Mouse (Mus musculus) CH12F3 (cell line): ENCODE results near the gene Chst15.

Experiments
- in situ Hi-C: fragments of 300-500 bp; cut with MboI; formaldehyde crosslinking; loops from 2 replicates; pipeline ENCODE4 v1.14.3; 2020; ENCODE audit warnings: low sequenced_read_pairs

Gene Chst15

DNA sequence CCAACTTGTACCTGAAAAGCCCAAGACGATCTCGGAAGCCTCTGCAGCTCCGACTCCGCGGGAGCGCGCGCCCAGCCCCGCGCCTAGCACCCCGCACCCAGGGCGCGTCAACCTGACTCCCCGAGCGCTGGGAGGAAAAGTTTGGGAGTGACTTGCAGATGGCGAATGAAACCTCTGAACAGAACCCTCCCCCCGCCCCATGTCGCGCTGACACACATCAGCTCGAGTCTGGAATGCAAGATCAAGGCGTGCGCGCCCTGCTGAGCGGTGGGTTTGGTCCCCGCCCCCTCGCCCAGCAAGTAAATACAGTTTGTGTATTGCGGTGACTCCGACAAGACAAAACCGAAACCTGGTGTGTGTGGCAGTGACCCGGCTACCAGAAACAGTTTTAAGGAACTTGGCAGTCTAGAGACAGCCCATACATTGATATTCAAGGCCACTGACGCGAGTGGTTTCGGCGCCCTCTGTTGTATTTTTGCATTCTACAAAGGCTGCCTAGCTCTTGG, at the start of gene Chst15:
Gene Chst15, minus strand, starts transcription at position 193 of the 506 bp plus-strand sequence.
- in situ Hi-C loops: no loop called here

DNA sequence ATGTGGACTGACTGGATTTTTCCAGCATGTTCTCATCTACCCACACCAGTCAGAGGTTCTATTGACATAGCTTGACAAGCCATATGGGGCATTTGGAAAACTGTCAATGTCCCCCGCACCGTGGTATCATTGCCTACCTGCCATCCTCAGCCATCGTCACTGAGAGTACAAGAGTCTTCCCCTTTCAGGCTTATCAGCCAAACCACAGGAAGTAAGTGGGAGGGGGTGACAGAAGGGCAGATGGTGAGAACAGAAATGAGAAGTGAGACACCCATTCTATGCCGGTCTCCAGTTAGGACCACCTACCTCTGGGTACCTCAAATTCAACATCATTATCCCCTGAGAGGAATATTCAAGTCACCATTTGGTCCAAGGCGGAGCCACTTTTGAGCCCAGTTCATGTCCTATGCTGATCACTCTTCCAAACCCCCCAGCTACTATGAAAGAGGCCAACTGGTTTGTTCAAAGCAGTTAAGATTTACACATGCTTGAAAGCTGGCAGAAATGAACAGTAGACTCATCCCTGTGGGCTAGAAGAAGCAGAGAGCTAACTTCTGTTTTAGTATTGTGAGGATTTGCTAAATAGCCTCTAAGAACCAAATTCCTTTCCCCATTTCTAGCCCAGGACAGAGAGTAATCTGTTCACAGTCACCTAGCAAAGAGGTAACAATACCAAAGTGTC, 48.8 kb upstream of the Chst15 start:
- in situ Hi-C loops: no loop called here

DNA sequence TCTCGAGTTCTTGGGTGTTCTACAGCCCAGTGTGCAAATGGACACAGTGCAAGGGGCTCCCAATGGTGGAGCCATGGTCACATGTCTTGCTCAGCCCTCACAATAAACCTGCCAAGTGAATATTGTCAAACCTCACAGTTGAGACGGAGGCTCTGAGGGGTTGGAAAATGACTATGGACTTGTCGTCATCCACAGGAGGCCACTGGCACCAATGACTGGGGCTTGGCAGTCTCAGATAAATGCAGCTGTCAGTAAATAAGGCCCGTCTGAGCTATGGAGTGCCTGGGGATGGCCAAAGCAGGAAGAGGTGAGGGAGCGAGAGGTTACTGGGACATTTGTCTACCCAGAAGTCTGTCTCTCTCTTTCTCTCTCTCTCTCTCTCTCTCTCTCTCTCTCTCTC, 48.1 kb upstream of the Chst15 start:
- in situ Hi-C loops: no loop called here

DNA sequence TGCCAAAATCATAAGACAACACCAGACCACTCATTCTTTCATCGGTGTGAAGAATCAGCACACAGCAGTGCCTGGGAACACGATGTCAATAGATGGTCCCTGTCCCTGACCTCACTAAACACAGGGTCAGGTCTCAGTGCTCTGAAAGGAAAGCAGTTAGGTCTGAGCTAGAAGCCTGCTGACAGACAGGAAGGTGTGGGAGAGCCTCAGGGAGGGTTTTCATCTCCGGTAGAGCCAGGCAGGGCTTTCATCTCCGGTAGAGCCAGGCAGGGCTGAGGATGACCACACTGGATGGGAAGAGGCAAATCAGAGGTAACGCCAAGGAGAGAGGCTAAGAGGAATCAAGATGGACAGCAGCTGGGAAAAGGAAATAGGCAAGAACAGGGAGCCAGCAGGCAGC, 47.5 kb upstream of the Chst15 start:
- in situ Hi-C loops: no loop called here

DNA sequence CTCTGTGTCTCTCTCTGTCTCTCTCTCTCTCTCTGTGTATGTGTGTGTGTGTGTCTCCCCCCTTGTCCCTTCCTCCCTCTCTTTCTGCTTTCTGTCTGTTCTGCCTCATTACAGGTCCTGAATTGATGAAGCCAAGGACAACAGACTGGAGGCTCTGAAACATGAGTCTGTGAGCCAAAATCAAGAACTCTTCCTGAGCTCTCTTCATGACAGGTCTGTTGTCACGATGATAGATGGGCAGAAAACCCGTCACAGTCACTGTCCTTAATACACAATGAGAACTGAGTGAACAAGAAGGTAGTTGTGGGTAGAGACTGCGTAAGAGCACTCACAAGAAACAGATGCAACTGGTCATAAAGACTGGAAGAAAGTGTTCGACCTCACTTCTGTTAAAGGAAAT, 43.3 kb upstream of the Chst15 start:
- in situ Hi-C loops: no loop called here

DNA sequence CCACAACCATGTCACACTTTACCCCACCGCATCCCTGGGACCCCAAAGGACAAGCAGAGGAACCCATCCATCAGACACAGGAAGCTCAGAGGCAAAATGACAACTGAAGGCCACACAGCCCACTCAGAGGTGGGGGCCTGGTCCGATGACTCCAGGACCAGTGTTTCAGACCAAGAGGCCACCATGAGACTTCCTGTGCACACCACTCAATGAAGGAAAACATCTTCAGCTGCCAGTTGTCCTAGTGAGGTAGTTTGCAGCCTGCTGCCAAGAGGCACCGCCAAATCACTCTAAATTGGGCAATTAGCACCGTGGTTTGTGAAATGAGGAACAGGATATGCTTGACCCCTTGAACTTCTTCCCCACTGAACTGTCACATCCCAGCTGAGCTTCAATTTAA, 41.7 kb upstream of the Chst15 start:
- in situ Hi-C loops: no loop called here

DNA sequence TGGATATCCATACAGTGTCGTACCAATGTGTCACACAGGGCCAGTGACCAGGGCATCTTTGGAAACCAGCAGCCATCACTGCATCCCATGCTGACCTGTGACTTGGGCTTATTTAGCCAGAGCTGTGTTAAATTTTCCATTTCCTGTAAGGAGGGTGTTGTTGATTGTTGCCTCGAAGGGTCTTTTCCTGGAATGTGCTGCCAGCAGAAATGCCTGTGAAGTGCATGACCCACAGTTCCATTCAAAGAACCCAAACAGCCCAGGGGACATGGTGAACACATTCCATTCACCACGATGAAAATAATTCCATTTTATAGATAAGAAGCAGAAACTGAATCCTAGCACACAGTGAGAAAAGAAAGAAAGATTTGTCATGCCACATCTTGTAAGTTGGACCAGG, 41.2 kb upstream of the Chst15 start:
- in situ Hi-C loops: no loop called here

DNA sequence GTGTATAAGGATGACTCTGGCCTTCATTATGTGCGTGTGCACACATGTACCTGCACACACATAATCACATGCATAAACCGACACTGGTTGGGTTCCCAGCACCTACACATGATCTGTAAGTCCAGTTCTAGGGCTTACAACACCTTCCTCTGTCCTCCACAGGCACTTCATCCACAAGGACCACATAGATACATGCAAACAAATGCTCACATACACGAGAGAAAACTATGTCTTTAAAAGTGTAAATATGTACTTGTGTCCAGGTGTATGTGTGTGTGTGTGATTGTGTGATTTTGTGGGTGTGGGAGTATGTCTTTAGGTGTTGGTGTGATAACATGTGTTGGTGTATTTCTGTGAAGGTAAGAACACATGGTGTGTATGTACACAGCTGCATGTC, 40.8 kb upstream of the Chst15 start:
- in situ Hi-C loops: no loop called here

DNA sequence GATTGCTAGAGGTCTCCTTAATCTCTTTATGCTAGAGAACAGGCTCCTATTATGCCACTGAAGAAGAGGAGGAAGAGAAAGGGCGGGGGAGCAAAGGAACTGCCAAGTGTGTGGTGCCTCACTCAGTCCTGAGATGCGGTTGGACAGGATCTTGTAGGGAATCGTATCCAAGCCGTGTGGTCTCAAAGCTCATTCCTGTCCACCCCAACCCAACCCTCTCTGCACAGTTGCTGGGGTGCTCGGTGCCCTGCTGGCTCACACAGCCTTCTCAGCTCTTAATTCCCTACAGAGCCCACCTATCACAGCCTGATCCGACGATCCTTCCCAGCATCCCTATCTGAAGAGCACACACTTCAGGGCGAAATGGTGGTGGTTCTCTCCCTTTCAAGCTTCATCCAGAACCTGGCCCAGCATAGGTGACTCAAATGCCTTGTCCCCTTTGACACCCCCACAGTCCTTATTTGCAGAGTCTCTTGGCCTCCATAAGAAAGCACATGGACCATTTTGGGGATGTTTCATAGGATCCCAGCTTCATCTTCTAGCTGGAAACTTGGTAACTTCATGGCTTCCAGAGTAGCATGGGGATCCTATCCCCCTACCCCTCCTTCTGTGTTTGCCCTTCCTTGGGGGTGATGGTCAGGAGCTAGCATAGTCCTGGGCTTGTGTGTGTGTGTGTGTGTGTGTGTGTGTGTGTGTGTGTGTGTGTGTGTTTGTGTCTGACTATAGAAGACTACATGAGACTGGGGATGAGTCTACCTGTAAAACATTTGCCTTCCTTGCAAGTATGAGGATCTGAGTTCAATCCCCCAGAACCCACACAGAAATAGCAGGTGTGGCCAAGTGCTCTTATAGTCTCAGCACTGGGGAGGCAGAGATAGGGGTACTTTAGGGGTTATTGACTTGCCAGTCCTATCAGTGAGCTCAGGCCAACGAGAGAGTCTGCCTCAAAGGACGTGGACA, 40.1 kb upstream of the Chst15 start:
- in situ Hi-C loops: no loop called here

DNA sequence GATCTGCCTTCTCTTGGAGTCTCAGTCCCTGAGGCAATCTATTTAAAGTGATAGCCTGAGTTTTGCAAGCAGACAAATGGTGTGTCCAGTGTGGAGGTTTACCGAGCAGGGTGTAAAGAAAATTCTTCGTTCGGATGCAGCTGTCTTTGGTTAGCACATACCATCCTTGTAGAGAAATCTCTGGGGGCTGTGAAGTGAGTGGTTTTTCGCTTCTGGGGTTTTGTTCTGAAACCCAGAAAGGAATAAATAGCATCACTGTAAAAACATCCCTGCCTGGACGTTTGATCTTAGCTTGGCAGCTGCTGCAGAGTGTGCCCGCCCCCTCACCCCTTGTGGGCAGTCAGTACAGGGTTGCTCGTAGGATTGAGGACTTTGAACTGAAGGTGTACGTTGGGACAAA, 39.2 kb upstream of the Chst15 start:
- in situ Hi-C loops: no loop called here

DNA sequence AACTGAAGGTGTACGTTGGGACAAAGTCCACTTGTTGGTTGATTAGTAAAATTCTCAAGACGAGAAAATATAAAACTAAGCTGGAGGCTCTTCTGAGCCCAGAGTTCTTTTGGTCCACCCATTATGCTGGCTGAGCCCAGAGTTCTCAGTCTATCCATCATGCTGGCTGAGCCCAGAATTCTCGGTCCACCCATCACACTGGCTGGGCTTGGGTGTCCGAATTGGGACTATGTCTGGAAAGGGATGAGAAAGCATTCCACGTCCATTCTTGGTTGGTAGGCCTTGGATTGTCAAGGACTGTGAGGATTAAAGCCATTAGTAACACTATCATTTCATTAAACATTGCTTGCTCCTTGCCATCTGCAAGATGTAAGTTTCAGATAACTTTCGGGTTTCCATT, 38.7 kb upstream of the Chst15 start:
- in situ Hi-C loops: no loop called here

DNA sequence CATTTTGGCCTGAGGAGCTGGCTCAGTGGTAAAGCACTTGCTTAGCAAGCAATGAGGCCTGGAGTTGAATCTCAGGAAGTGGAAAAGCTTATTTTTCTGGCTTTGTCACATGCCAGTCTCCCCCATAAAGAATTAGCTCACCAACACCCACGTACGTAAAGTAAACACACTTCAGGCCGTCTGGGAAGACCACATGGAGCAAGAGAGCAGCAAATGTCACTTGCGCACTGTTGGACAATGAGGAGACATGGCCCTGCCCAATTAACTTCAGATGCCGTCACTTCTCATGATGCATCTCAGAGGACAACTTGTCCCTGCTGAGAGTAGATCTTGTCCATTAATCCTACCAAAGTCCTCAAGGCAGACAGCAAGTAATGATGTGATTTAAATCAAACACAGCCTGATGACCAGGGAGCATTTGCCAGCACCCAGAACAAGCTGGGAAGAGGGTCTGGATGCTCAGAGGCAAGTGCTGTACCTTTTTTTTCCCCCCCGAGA, 32.1 kb upstream of the Chst15 start:
- in situ Hi-C loops: no loop called here

DNA sequence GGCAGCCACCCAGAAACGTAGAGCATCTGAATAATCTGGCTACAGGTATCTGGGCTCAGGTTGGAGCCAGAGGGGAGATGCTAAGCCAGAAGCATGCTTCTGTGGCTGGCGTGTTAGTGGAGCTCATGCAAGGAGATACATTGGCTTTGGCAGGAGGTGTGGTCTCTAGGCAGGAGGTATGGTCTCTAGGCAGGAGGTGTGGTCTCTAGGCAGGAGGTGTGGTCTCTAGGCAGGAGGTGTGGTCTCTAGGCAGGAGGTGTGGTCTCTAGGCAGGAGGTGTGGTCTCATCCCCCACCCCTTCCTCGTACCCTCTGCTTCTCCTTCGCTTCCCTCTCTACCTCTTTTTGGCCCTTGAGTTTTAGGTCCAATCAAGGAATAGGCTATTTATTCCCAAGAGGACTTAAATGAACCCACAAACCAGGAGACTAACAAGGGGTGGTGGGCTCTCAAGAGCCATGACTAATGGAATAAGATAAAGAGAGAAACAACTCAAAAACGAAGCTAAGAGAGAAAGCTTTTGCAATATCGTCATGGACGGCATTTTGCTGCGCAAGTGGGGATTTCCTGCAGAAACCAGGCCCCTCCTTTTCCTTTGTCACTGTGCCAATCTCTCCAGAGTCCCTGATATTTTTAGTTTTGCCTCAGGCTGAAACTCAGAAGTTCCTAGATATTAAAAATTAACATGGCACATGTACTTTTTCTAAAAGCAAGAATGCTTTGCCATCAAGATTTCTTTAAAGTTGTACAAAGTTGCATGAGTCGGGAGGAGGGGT, 30.4 kb upstream of the Chst15 start:
- in situ Hi-C loops: no loop called here

DNA sequence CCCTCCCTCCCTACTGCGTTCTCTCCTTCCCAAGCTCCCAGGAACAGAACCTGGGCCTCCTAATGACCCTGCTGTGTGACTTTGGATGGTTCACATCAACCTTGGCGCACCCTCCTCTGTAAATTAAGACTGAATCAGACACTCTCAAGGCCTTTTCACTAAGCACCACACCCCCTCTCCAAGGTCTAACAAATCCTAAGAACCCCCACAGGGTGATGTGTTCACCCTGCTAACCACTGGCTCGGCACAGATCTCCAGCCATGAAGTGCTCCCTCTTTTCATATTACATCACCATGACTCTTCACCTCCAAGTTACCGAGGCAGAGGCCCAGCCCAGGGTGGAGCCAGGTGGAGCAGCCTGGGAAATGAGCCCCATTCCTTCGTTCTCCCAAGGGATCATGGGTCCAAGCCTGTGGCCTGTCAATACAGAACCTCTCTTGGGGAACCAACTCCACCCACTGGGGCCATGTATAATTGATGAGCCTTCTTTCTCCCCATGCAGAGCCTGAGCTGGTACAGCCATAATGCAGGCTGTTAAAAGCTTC, 28.6 kb upstream of the Chst15 start:
- in situ Hi-C loops: no loop called here

DNA sequence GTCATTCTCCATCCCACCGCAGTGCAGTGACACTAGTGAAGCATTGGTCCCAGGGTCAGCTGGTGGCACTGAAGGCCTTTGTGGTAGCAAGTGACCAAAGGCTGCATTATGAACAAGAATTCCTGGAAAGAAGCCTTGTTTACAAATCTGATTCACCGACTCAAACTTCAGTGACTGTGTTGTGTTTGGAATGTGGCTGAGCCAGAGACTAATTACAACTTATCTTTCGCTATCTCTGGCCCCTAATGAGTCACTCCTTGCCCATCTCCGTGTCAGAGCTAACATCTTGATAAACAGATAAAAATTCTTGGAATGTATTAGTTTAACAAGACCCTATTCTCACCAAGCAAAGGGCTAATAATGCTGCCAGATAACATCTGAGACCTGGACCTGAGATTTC, 27.6 kb upstream of the Chst15 start:
- in situ Hi-C loops: no loop called here

DNA sequence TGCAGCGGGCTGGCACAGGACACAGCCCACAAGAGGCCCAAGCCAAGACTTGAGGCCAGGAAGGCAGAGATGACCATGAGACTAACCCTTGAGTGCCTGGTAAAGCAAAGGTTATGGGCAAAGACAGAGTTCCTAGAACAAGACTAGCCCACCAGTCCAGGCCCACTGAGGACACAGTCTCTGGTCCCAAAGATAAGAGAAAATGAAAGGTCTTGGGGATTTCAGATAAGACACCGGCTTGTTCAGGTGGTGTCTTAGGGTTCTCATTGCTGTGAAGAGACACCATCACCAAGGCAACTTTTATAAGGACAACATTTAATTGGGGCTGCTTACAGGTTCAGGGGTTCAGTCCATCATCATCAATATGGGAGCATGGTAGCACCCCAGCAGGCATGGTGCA, 26.9 kb upstream of the Chst15 start:
- in situ Hi-C loops: no loop called here

DNA sequence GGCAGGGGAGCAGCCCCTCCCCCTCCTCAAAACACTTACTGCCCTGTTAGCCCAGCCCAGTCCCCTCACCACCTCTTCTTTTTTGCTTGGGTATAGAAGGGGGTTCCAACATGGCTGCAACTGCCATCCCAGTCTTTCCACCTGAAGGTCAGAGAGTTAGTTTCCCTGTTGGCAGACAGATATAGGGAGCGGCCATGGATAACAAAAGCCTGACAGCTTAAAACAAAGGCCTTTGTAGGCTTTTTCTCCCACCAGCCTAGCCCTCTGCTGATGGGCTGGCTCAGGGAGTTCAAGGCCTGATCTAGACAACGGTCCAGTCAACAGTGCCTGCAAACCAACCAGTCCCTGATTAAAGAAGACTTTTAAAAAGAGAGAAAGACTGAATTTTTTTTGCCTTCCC, 26.1 kb upstream of the Chst15 start:
- in situ Hi-C loops: no loop called here

DNA sequence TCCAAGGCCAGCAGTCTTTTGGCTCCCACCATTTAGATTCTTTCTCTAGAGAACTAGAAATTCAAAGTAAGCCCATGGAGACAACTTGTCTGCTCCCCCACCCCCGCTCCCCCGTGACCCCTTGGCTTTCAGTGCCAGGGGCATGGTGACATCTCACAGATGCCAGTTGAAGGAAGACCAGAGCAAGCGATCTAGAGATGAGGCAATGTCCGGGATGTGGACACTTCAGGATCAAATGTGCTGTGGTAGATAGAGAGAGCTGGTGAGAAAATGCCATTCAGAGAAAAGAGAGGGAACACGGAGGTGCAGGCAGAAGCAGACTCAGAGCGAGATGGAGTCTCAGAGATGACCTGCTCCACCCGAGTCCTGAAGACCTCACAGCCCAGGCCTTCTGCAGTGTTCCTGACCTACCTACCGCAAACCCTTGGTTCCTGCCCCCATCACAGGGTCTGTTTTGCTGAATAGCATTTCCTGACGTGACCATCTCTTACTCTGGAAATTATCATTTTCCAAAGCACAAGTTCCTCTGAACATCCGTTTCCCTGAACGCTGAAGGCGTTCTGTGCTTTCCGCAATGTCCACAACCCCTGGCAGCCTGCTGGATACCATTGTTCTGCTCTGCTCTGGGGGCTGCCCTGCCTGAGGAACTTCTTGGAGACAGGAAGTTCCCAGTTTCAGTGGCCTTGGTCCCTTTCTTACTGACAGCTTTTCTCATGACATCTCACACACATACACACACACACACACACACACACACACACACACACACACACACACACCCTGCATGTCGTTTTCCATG, 22.2 kb upstream of the Chst15 start:
- in situ Hi-C loops: no loop called here

DNA sequence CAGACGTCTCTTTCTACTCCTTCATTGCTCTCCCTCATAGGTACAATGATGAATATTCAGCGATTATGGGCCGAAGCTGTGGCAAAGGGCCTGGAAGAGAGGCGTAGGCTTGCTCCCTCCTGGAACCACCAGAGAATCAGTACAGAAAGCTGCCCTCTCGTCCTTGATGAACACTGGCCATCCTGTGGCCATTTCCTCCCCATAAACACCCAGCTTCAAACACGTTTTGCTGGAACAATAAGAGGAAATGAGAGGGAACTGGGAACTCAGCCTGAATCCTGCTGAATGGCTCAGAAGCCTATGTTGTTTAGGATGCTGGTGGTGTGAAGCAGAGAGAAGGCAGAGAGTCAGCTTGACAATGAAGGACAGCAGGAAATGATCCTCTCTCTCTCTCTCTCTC, 21.3 kb upstream of the Chst15 start:
- in situ Hi-C loops: no loop called here

DNA sequence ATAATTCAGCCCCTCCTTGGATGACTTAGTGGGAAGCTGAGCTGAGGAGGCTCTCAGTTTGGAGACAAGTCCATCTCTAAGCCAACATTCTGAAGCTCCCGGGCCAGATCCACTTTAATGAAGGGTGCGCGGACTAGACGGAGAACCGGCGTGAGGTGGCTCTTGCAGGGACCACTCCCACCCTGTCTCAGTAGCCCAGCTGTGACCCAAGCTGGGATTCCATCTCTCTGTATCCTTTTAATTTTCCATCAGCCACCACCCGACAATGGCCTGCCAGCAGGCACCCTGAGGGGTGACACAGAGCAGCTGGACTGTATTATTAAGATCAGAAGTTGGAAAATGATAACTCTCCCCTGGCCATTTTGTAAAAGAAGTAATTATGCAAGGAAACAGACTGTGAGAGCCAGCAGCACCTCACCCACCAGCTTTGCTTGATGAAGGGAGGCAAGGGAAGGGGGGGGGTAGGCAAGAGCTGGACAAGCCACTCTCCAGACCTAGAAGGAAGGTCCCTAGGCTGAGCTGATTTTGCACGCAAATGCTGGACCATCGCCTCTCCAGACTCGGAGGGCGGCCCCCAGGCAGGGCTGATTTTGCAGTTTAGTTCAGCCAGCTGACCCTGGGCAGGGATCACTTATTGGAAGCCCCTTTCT, 20.4 kb upstream of the Chst15 start:
- in situ Hi-C loops: no loop called here
